Mouse (Mus musculus) spleen, postnatal 4 days (tissue): ENCODE measurements around the gene Naa38.

ENCODE experiments used
- DNase-seq, 2 experiments: peaks; one replicate each; pipeline ENCODE4 v3.0.0; 2022; ENCODE audit warnings: low spot score in 2 of 2

Naa38 gene

GRCm38 (mm10) chr11:69400083-69400850 lies 5.0 kb downstream of the Naa38 start:
- DNase-seq: peak; percentile 12 to 67

GRCm38 (mm10) chr11:69401210-69401637 lies 5.9 kb downstream of the Naa38 start:
- peak; percentile 82 to 90 for DNase-seq

DNA sequence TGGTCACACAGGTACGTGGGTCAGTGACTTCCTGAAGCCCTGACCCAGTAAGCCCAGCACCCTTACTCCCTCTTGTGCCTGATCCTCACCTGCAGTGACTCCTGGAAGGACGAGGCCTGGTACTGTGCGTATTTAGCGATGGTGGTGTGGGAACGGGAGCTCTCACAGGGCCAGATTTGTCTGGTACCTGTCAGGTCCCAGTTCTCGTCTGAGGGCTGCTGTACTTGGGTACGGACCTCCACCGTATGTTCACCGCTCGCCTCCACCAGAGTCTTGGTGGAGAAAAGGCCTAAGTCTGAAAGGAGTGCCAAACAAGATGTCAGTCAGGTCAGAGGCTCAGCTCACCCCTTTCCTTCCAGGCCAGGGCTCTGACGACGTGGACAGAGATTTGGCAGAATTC lies 6.7 kb downstream of the Naa38 start:
- peak in 1 of 2 experiments; percentile 57 for DNase-seq

DNA sequence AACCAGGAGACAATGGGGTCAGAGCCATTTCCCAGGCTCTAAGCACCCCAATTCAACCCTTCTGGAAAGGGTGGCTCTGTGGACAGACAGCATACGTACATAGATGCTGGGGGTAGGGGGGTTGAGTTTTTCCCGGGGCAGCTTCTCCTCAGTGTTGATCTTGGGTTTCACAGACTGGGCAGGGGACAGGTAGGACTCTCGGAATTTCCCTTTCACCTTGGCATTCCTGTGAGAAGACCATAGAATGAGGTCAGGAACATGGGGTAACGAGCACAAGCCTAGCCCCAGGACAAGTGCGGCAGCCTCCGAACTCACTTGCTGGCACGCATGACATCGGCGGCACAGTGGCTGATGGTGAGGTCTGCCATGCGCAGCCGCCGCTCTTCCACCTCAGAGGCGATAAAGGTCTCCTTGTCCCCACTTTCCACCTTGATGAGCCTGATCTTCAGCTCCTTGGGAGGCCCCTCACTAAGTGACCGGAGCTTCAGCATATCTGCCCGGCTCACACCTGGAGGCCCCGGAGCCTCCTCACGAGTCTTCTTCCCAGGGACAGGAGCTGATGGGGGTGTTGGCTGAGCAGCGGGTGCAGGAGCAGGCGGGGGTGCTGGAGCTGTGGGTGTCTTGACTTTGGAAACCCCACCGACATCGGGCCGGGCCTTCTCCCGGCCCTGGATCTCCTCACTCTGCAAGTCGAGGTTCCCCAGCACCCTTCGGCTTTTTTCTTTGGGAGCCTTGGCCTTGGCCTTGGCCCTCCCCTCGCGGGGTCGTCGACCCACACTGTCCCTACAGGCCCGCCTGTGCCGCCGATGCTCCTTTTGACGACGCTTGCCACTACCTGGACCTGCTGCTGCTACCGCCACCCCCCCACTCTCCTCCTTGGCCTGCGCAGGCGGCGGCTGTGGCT lies 8.7 kb downstream of the Naa38 start:
- DNase-seq: peak; percentile 16 to 65

GRCm38 (mm10) chr11:69404595-69405396 lies 9.5 kb downstream of the Naa38 start:
- peak in 1 of 2 experiments; percentile 57 for DNase-seq

DNA sequence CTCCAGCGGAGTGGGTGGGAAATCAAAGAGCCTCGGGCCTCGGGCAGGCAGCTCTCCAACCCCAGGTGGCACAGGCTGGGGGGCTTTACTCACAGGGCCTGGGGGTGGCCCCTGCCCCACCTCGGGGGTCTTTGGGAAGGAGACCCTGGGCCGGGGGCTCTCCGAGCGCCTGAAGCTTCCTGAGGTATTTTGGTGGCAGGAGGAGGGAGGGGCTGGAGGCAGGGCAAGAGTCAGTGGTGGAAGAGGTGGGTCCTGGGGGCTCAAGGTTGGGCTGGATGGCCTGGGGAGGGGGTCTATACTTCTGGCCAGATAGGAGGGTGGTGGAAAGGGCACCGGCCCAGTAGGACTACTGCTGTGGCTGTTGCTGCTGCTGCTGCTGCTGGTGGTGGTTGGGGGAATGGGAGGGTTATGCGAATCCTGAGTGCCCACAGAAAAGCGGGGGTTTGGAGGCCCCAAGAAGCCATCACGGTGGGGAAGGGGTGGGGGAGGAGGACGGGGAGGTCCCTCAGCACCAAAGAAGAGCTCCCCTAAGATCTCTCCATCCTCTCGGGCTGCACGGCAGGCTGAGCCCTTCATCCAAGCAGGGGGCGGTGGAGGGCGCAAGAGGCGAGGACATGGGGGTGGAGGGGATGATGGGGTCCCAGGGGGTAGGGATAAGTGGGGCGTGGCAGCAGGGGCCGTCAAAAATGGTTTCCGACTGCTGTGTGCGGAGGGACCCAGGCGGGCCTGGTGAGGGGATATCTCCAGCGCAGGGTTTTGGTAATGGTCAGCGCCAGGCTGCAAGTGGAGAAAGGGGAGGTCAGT lies 10.3 kb downstream of the Naa38 start:
- peak in 1 of 2 experiments; percentile 59 for DNase-seq

DNA sequence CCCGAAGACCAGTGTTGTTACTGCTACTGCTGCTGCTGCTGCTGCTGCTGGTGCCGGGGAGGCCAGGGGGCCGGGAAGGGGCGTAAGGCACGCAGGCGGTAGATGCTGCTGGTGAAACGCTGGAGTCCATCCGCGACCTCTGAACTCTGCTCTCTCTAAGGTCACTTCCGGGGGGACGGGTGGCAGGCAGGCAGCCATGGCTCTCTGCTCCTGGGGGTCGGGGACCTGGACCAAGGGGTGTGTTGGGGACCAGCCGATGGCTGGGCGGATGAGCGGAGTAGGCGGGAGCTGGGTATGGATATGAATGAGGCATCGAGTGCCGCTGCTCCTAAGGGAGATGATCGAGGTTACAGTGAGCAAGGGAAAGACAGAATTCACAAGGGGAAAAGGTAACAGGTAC lies 11.0 kb downstream of the Naa38 start:
- DNase-seq: peak in 1 of 2 experiments; percentile 61

GRCm38 (mm10) chr11:69406867-69407723 lies 11.8 kb downstream of the Naa38 start:
- peak in 1 of 2 experiments; percentile 61 for DNase-seq

GRCm38 (mm10) chr11:69407724-69408004 lies 12.4 kb downstream of the Naa38 start:
- DNase-seq: no peak

GRCm38 (mm10) chr11:69408541-69409377 lies 13.5 kb downstream of the Naa38 start:
- DNase-seq: peak; percentile 77 to 83

GRCm38 (mm10) chr11:69409378-69410044 lies 14.2 kb downstream of the Naa38 start:
- DNase-seq: peak; percentile 80 to 91

DNA sequence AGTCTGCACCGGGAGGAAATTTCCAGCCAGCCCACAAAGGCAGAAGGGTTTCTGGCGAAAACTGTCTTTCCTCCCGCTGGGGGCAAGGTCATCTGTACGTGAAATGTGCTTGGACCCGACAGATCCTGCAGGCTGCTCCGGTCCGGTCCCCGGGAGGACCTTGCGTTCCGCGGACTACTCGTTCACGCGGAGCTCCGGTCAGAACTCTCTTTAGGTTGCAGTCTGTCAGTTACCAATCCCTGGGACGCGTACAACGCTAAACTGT lies 14.7 kb downstream of the Naa38 start:
- no peak for DNase-seq

GRCm38 (mm10) chr11:69410310-69411072 lies 15.2 kb downstream of the Naa38 start:
- peak; percentile 62 to 86 for DNase-seq

DNA sequence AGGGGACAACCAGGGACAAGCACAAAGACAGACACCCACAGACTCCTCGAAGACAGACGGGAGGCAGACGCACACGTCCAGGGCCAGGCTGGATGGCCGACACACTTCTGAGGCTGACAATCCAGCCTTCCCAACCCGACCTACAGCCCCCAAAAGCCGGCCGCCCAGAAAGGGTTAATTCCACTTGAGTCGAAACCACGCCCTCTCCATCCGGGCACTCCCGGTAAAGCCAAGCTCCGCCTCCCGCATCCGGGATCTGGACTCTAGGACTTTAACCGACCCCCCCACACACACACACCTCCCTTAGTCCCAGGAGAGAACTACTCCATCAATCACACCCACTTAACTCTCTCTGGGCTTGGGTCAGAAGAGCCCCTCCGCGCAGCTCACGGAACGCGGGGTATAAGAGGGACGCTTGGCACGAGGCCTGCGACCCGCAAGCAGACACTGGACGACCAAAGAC lies 15.8 kb downstream of the Naa38 start:
- peak; percentile 91 to 93 for DNase-seq

DNA sequence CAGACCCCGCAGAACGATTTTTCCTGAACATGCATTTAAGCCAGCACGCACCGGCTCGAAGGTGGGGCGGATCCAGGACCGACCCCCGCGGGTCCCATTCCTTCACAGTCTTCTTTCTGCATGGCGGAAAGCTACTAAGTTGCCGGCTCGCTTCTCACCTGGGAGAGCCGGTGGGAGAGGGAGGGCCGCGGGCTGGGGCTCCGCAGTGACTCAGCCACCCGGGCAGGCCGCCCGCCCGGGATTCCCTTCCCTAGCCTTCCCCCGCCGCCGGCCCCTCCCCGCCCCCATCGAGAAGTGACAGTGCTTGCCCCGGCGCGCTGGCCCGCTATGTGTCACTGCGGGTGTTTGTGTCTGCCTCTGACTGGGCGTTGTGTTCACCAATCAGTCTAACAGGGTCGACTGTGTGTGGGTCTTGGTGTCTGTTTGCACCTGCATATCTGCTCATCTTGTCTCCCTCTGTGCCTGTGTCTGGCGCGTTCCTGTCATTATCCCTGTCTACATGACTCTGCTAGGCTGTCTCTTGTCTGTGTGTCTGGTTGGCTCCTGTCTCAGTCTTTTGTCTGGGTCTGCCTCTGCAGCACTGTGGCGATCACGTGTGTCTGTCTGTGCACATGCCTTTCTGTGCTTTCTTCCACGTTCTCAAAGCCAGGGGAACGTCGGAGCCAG lies 16.4 kb downstream of the Naa38 start:
- DNase-seq: peak; percentile 59 to 82

DNA sequence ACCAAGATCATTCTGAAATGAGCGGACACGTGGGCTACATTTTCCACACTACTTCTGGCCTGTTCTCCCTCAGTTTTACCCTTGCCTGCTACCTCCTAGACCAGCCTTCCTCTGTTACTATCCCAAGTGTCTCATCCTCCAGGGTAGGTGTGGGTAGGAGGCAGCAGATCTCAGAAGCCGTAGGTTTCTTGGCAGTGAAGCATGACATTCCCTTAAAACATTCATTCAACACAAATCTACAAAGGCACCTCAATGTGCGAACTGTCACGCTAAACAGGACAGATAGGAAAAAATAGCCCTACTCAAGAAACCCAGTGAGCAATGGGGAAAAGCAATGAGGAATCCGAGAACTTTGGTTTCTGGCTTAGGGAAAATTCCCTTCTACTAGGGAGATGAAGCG lies 17.3 kb downstream of the Naa38 start:
- DNase-seq: no peak
